Mouse (Mus musculus) granulocyte monocyte progenitor cell, adult 5-6 weeks (primary cell): Measurements from ENCODE around the gene Tsfm. TPM values are rescaled to one million over a fixed set of nuclear protein-coding genes. Genes with fewer than 3 reads are reported as not detected.

Source experiments
- ATAC-seq: replicated peaks from 2 replicates; pipeline ENCODE4 v1.8.0; 2016; ENCODE audit warnings: mild to moderate bottlenecking, moderate TSS enrichment, inconsistent platforms; ENCODE audit not compliant: poor library complexity, severe bottlenecking
- total RNA-seq, 2 experiments: library from RNA; stranded (forward) in 1 of 2; stranded (reverse) in 1 of 2; fragments of 200-712, 200-1000 nt in 1 of 2; fragments of >200 nt in 1 of 2; fragmentation: Nextera tagmentation in 1 of 2; gene quantifications; 2 replicates each; pipeline ENCODE4 v1.2.3; 2014 to 2017

The Tsfm gene
- total RNA-seq, 2 experiments from 2014 or later = 32.9 to 41.5 TPM

DNA sequence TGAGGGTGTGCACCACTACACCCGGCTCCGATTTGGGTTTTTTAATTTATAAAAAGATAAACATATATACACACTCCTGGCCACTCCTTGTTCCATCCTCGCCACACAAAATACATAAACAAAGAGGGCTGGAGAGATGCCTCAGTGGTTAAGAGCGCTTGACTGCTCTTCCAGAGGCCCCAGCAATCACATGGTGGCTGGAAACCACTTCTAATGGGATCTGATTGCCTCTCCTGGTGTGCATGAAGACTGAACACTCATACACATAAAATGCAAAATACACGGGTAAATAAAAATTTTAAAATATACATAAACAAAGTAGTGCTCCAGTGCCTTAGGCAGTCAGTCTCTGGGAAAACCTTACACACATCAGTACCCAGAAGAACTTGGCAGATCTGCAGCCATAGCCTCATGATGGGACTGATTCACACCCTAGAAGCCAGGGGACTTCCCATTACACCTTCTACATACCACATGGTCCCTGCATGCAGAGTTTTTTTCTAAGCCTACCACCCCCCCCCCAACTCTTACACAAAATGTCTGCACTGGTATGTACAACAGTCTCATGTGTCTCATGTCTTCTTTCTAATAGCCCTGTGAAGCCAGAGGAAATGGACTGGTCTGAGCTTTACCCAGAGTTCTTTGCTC, 12.0 kb upstream of the Tsfm start:
- ATAC-seq = no peak

GRCm38 (mm10) chr10:127041774-127042338, 11.2 kb upstream of the Tsfm start:
- peak; percentile 86 for ATAC-seq

GRCm38 (mm10) chr10:127041274-127041766, 10.7 kb upstream of the Tsfm start, which contains the start of the genes Mettl1 and Eef1akmt3:
Gene Mettl1, plus strand, starts transcription at chr10:127041414.
Gene Eef1akmt3, minus strand, starts transcription at chr10:127041513.
- peak; percentile 49 for ATAC-seq

DNA sequence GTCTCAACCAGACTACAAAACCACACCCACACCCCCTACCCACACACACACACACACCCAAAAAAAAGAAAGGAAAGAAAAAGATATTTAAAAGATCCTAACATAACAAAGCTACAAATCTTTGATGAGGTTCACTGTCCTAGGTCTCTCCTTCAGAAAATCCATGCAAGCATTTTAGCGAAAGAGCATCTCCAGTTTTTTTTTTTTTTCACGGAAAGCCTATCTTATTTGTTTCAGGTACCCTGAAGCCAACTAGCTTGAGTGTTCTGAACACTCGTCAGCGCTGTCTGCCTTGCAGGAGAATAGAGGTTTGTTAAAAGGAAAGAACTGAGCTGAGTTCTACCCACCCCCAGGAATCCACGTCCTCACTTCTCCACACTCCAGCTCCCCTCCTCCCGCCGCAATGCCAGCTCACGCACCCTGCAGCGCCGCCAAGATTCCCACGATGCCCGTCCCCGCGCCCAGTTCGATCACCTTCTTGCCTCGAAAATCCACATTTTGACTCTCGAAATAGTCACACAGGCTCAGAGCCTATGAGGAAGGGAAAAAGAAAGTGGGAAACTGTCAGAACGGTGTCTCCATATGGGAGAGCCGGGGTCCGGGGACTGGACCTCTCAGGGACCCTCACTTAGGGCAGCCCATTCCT, 10.1 kb upstream of the Tsfm start:
- ATAC-seq = peak; percentile 14; the same call in 1 of the 2 replicates

- ATAC-seq = no peak
These were observed 7.0 kb upstream of the Tsfm start for GRCm38 (mm10) chr10:127037641-127038040.

DNA sequence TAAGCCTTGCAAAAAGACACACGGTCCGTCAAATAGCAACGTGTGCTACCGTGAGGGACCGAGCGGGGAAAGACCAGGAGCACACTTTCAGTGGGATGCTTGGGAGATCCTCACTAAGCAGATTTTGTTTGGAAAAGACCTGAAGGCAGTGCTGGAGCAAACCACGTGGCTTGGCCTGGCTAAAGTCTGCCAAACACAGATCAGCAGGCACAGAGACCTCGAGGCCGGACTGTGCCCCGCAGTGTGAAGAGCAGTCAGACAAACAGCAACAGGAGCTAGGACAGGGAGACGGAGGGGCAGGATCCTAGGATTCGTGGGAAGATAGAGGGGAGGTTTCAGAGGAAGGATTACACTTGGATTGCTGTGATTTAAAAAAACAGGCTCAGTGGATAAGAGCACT, 5.6 kb upstream of the Tsfm start:
- ATAC-seq = no peak

DNA sequence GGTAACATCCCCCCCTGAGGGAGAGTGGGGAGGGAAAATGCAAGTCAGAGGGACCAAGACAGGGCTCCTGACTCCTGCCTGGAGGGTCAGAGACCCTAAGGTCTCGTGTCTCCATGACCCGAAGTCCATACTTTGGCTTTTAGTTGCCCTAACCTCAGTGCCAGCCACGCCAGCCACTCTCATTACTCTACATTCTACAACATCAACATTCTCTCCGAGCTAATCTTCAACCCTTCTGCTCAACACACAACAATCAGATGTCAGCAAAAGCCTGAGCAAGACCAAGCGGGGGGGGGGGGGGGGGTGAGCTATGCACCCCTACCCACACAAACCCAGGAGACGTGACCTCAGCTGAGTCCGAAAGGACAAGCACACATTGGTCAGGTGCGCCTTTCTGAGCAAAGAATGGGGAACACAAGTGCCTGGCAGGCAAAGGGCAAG, 2.7 kb upstream of the Tsfm start:
- no peak for ATAC-seq

DNA sequence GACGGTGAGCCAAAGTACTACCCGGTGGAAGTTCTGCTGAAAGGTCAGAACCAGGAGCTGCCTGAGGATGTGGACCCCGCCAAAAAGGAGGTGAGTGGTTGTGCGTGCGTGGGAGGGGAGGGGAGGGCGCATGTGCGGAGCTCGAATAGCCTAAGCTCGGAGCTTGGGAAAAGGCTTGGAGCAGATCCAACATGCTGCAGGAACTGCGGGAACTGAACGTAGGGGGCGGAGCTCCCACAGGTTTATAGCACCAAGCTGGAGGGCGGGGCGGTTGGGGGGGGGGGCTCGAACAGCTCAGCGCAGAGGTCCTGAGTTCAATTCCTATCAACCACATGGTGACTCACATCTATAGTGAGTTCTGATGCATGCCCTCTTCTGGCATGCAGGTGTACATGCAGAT, 12.2 kb downstream of the Tsfm start:
- ATAC-seq = no peak

GRCm38 (mm10) chr10:127017071-127017470, 13.6 kb downstream of the Tsfm start:
- ATAC-seq = no peak

DNA sequence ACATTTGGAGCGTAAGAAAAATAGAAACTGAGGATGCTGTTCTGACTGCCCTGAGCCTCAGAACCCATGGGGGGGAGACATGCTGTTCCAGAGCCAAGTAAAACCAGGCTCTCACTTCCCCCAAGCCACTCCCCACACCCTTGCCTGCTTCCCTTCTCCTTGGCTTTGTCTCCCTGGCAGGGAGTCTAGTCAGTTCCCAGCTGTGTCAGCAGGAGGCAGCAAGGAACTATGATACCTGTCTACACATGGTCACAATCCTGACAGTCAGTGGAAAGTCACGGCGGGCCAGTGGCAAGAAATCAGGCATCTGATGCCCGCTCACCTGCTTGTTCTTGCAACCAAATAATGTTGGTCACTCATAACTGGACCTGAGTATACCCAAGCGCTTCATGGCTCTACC, 14.2 kb downstream of the Tsfm start:
- peak; percentile 82 for ATAC-seq

- no peak for ATAC-seq
These were observed 26.8 kb downstream of the Tsfm start for GRCm38 (mm10) chr10:127003806-127004205.

GRCm38 (mm10) chr10:127003334-127003733, 27.3 kb downstream of the Tsfm start:
- no peak for ATAC-seq

DNA sequence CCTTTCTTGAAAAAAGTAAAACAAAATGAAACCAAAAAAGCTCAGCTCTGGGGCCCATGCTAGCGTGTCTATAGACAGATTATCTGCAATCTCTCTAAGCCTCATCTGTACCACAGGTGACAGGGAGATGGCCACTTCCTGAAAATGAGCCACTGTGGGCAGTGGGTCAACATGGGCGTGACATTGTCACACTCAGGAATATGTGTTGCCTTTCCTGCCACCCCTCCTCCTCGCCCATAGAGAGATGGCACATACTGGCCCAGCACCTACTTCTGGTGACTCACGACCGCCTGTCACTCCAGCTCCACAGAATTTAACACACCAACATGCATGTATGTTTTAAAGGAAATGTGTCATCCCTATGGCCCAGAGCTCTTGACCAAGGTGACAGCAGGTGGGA, 27.9 kb downstream of the Tsfm start:
- ATAC-seq = peak; percentile 30

DNA sequence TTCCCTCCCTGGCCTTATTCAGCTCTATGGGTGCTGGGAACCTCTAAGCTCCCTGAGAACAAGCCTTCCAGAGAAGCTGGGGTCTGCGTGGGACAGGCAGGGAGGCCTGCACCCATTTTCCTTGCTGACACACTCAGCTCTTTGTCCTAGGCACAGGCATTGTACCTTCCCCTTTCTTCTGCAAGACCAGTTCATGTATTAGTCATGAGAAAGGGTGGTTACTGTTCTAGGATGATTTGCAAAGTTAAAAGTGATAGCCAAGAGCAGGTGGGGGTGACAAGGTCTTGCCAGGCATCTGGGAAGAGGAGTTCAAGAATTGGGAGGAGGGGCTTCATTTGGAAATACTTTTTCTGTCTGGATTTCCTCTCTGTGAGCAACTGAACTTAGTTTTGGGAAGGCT, 28.6 kb downstream of the Tsfm start:
- ATAC-seq = peak; percentile 23; the same call in 1 of the 2 replicates

DNA sequence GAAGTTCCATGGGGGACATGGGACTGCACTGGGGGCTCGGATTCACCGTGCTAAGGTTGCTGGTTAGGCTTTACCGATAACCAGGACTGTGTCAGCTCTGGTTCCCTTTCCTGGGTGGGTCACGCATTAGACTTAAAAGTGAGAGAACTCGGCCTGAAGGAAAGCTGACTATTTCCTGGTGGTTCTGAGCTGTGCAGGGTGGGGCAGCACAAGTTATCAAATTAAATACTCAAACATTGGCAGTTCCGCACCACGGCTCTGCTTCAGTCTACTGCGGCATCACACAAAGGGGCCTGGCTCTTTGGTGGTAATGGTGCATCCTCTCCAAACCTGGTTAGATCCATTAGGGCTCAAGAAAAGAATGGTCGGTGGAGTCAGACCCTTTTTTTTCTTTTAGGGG, 29.3 kb downstream of the Tsfm start:
- no peak for ATAC-seq

- ATAC-seq = no peak
These were observed 30.1 kb downstream of the Tsfm start, which contains the start of gene Avil for GRCm38 (mm10) chr10:127000529-127000928. Gene Avil, plus strand, starts transcription at chr10:127000709.

DNA sequence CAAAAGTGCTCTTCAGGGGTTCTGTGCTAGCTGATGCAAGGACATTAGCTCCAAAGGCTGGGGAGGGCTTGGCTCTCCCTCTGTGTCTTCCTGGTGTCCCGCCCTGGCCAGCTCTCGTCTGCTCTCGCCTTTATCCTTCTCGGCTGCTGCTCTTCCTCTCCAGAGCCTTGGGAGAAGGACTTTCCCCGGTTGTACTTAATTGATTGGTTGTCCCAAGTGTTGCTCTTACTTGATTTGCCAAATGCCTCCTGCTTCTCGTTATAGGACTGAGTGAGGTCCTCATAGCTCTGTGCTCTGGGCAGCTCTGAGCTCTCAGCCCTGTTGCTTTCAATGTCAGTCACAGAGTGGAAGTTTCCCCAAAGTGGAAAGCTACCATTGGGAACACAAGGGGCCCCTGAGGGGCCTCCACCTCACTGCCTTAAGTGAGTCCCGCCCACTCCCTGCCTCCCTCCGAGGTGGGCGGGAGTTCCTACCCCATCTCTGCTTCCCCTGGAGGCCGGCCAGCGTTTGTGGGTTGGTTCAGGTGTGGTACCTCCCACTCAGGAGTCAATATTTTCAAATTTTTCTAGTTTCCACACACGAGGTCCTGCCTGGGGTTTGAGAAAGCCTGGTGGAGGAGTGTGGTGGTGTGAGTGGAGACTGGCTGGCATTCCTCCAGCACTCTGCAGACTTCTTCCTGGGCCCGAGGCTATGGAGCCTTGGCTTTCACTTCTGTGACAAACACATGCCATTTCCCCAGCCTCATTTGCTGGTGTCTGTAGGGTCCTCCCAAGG, 33.1 kb downstream of the Tsfm start:
- no peak for ATAC-seq

GRCm38 (mm10) chr10:126993621-126994020, 37.0 kb downstream of the Tsfm start:
- ATAC-seq = no peak

GRCm38 (mm10) chr10:126991676-126992075, 39.0 kb downstream of the Tsfm start:
- no peak for ATAC-seq

GRCm38 (mm10) chr10:126990313-126991056, 40.2 kb downstream of the Tsfm start:
- ATAC-seq = peak; percentile 74
